In genomic region chr7:113963766-113964165, GRCm38 (mm10) we compare ENCODE assay signal across 30 mouse cellular contexts.
DNase-seq lines count a peak whose midpoint lies in the region; ATAC-seq and TF ChIP-seq lines count a peak whose summit lies in the region.
"Had no signal": no experiment of that assay in that cellular context is flagged by ENCODE, and none has a peak within 500 bp of the region (broad histone marks: within the 10 kb centered on the region; RNA-seq: fewer than 3 reads in every experiment).

No protein-coding gene starts in this region.

- no peak for TF ChIP-seq POLR2A in heart, adult 2 months (IDR thresholded peaks at IDR 0.05; ENCODE audit: insufficient read depth, low read depth, low read length)
- TF ChIP-seq POLR2A in testis, adult 2 months (IDR thresholded peaks at IDR 0.05; ENCODE audit: control insufficient read depth, low read depth, low read length), result no peak

- no peaks in the 10 kb centered on the region for H3K9me3 ChIP-seq in embryonic facial prominence, embryonic 13.5 days
- no peaks in the 10 kb centered on the region for H3K9me3 ChIP-seq in embryonic facial prominence, embryonic 10.5 days
- no peaks in the 10 kb centered on the region for H3K9me3 ChIP-seq in midbrain, embryonic 16.5 days (replicated peaks; ENCODE audit: control insufficient read depth, low read length, poor library complexity, severe bottlenecking)
- H3K9me3 ChIP-seq: forebrain, embryonic 13.5 days; heart, embryonic 13.5 days; hindbrain, embryonic 10.5 days; hindbrain, embryonic 15.5 days; limb, embryonic 13.5 days; neural tube, embryonic 15.5 days; stomach, embryonic 15.5 days had no signal

- no peaks in the 10 kb centered on the region for H3K27me3 ChIP-seq in embryonic facial prominence, embryonic 13.5 days
- H3K27me3 ChIP-seq in embryonic facial prominence, embryonic 10.5 days (replicated peaks; ENCODE audit: low read depth, poor library complexity, severe bottlenecking), result no peaks in the 10 kb centered on the region
- no peaks in the 10 kb centered on the region for H3K27me3 ChIP-seq in heart, adult 2 months (ENCODE audit: control insufficient read depth, insufficient read depth, low read length)
- no peaks in the 10 kb centered on the region for H3K27me3 ChIP-seq in testis, adult 2 months (ENCODE audit: control insufficient read depth, insufficient read depth, low read length)
- H3K27me3 ChIP-seq in midbrain, embryonic 16.5 days (ENCODE audit: control insufficient read depth, insufficient read depth, low read depth, low read length), result no peaks in the 10 kb centered on the region
- H3K27me3 ChIP-seq: forebrain, embryonic 13.5 days; heart, embryonic 13.5 days; hindbrain, embryonic 15.5 days; limb, embryonic 13.5 days; neural tube, embryonic 15.5 days; stomach, embryonic 15.5 days had no signal

- no peaks in the 10 kb centered on the region for H3K79me2 ChIP-seq in heart, adult 2 months (replicated peaks; ENCODE audit: control insufficient read depth, insufficient read depth, low read length)

- DNase-seq in embryonic facial prominence, embryonic 10.5 days (ENCODE audit: low spot score), result no peak
- DNase-seq in heart, adult 9 months (ENCODE audit: low spot score in 2 of 2), result peak; percentile 17 to 28
- no peak for DNase-seq in heart, adult 2 months
- no peak for DNase-seq in testis, postnatal 14 days (ENCODE audit: low spot score)
- DNase-seq: adrenal gland, postnatal 10 days; cerebellum, adult 11-12 months; cerebellum, adult 9-11 months; gastrocnemius, postnatal 36 days; kidney, adult 11 months; kidney, postnatal 36 days; midbrain, embryonic 14.5 days; retina, postnatal 1 day; right cerebral cortex, postnatal 14 days; thymus, adult 18-20 months; thymus, postnatal 25 days had no signal

- 40% methylated on average over 4 of the region's 4 CpGs for WGBS in embryonic facial prominence, embryonic 13.5 days
- WGBS in embryonic facial prominence, embryonic 10.5 days, result 82% methylated on average over 4 of the region's 4 CpGs
- 57% methylated on average over 4 of the region's 4 CpGs for WGBS in heart, adult 2 months
- 69% methylated on average over 4 of the region's 4 CpGs for WGBS in midbrain, embryonic 16.5 days

- no peak overlapping the region for H3K4me3 ChIP-seq in embryonic facial prominence, embryonic 13.5 days
- no peak overlapping the region for H3K4me3 ChIP-seq in embryonic facial prominence, embryonic 10.5 days
- no peak overlapping the region for H3K4me3 ChIP-seq in heart, adult 2 months
- no peak overlapping the region for H3K4me3 ChIP-seq in testis, adult 2 months (ENCODE audit: control insufficient read depth, low read depth, low read length)
- no peak overlapping the region for H3K4me3 ChIP-seq in midbrain, embryonic 16.5 days (ENCODE audit: low read depth, low read length)
- H3K4me3 ChIP-seq: forebrain, embryonic 13.5 days; heart, embryonic 13.5 days; hindbrain, embryonic 10.5 days; hindbrain, embryonic 15.5 days; layer of hippocampus, adult 2 months; limb, embryonic 13.5 days; neural tube, embryonic 15.5 days; stomach, embryonic 15.5 days had no signal

- ATAC-seq in embryonic facial prominence, embryonic 13.5 days (ENCODE audit: insufficient number of reproducible peaks, insufficient read depth, low FRiP score, low TSS enrichment, low read depth), result no peak
- no peak for ATAC-seq in midbrain, embryonic 16.5 days
- ATAC-seq: forebrain, embryonic 13.5 days; inflammation-experienced regulatory T-cells, adult 6 months had no signal

- TF ChIP-seq EP300 in heart, adult 2 months (IDR thresholded peaks at IDR 0.05; ENCODE audit: insufficient read depth, low read depth, low read length), result no peak

- peak overlapping the region; percentile 48; the same call in 1 of the 2 replicates for H3K27ac ChIP-seq in embryonic facial prominence, embryonic 13.5 days
- no peak overlapping the region for H3K27ac ChIP-seq in embryonic facial prominence, embryonic 10.5 days (replicated peaks)
- no peak overlapping the region for H3K27ac ChIP-seq in heart, adult 2 months
- peak overlapping the region; percentile 33; the same call in 1 of the 2 replicates for H3K27ac ChIP-seq in testis, adult 2 months (ENCODE audit: control insufficient read depth, insufficient read depth, low read depth, low read length)
- no peak overlapping the region for H3K27ac ChIP-seq in midbrain, embryonic 16.5 days (ENCODE audit: low read length)
- H3K27ac ChIP-seq: forebrain, embryonic 13.5 days; heart, embryonic 13.5 days; hindbrain, embryonic 10.5 days; hindbrain, embryonic 15.5 days; layer of hippocampus, adult 2 months; limb, embryonic 13.5 days; macrophage; neural tube, embryonic 15.5 days; stomach, embryonic 15.5 days had no signal

- no peak overlapping the region for H3K9ac ChIP-seq in embryonic facial prominence, embryonic 13.5 days
- no peak overlapping the region for H3K9ac ChIP-seq in heart, adult 2 months (ENCODE audit: low read depth, low read length)
- H3K9ac ChIP-seq in midbrain, embryonic 16.5 days (ENCODE audit: low read depth, low read length), result no peak overlapping the region
- H3K9ac ChIP-seq: forebrain, embryonic 13.5 days; heart, embryonic 13.5 days; hindbrain, embryonic 15.5 days; limb, embryonic 13.5 days; neural tube, embryonic 15.5 days; stomach, embryonic 15.5 days had no signal

- no peak overlapping the region for H3K4me2 ChIP-seq in embryonic facial prominence, embryonic 13.5 days
- no peak overlapping the region for H3K4me2 ChIP-seq in midbrain, embryonic 16.5 days (ENCODE audit: low read length)
- H3K4me2 ChIP-seq: forebrain, embryonic 13.5 days; heart, embryonic 13.5 days; hindbrain, embryonic 15.5 days; limb, embryonic 13.5 days; liver, embryonic 11.5 days; neural tube, embryonic 15.5 days; stomach, embryonic 15.5 days had no signal

- peaks cover 15% of the 10 kb centered on the region for H3K4me1 ChIP-seq in embryonic facial prominence, embryonic 13.5 days
- no peaks in the 10 kb centered on the region for H3K4me1 ChIP-seq in embryonic facial prominence, embryonic 10.5 days
- peaks cover 6% of the 10 kb centered on the region for H3K4me1 ChIP-seq in heart, adult 2 months (ENCODE audit: control insufficient read depth, insufficient read depth, low read length)
- H3K4me1 ChIP-seq in testis, adult 2 months (ENCODE audit: control insufficient read depth, insufficient read depth, low read length), result no peaks in the 10 kb centered on the region
- H3K4me1 ChIP-seq in midbrain, embryonic 16.5 days (ENCODE audit: control insufficient read depth, insufficient read depth, low read length), result no peaks in the 10 kb centered on the region
- H3K4me1 ChIP-seq: hindbrain, embryonic 10.5 days; hindbrain, embryonic 15.5 days; neural tube, embryonic 15.5 days; stomach, embryonic 15.5 days had no signal

- H3K36me3 ChIP-seq in embryonic facial prominence, embryonic 13.5 days, result no peaks in the 10 kb centered on the region
- no peaks in the 10 kb centered on the region for H3K36me3 ChIP-seq in embryonic facial prominence, embryonic 10.5 days (replicated peaks)
- H3K36me3 ChIP-seq in heart, adult 2 months (ENCODE audit: control insufficient read depth, insufficient read depth, low read length), result no peaks in the 10 kb centered on the region
- H3K36me3 ChIP-seq in testis, adult 2 months (ENCODE audit: control insufficient read depth, insufficient read depth, low read length), result no peaks in the 10 kb centered on the region
- no peaks in the 10 kb centered on the region for H3K36me3 ChIP-seq in midbrain, embryonic 16.5 days (ENCODE audit: control insufficient read depth, insufficient read depth, low read length)
- H3K36me3 ChIP-seq: G1E; heart, embryonic 13.5 days; hindbrain, embryonic 10.5 days; hindbrain, embryonic 15.5 days; limb, embryonic 13.5 days; neural tube, embryonic 15.5 days; stomach, embryonic 15.5 days had no signal

- intact Hi-C loops in heart, adult 2 months (cut with DNase I), result loop anchor here (5.0 kb wide), 1 partner anchor 196 kb away; the partner anchor contains the start of gene Spon1

- no peak for TF ChIP-seq CTCF in heart, adult 2 months (IDR thresholded peaks at IDR 0.05)
- TF ChIP-seq CTCF in testis, adult 2 months (IDR thresholded peaks at IDR 0.05; ENCODE audit: control insufficient read depth, insufficient read depth, insufficient replicate concordance, low read depth, low read length), result no peak

Comparison
In these comparisons a context has a peak if more than half of its experiments do, and no peak if none do; other contexts are left out.
1. H3K27ac ChIP-seq: peak in embryonic facial prominence, embryonic 13.5 days (single experiment) and testis, adult 2 months (single experiment); none in embryonic facial prominence, embryonic 10.5 days (single experiment), heart, adult 2 months (single experiment) and midbrain, embryonic 16.5 days (single experiment).
2. DNase-seq: peak in heart, adult 9 months (2 of 2); none in embryonic facial prominence, embryonic 10.5 days (single experiment), heart, adult 2 months (0 of 2) and testis, postnatal 14 days (single experiment).